Mouse (Mus musculus): ENCODE measurements around the gene Cacna1d. TPM values are rescaled to one million over a fixed set of nuclear protein-coding genes. Genes with fewer than 3 reads are reported as not detected.
A peak's percentile ranks its signal among the peaks of the same experiment; 100 is the strongest.

Gene Cacna1d
- total RNA-seq (2017), result 6.3 and 8.3 TPM in 2 replicates

DNA sequence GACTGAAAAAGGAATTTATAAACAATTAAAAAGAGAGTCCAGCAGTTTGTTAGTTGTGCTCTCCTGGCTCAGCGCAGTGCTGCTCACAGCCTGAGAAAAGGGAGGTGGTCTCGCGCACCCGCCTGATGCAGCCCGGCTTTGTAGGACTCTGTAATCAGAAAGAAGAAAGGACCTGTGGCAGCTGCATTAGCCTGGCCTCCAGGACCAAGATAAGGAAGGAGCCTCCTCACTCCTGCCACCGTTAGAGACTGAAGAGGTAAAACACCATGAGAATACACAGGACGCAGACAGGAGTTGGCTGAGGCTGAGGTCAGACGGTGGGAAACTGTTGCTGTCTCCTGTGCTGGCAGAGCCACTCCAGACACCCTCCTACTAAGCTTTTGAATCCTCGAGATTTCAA is at the start of gene Cacna1d:
Cacna1d (minus strand) TSS at position 114 of the 400 bp plus-strand sequence.
- no peak for ATAC-seq (ENCODE audit: extremely low read depth, insufficient number of reproducible peaks, low FRiP score, poor library complexity, severe bottlenecking)

DNA sequence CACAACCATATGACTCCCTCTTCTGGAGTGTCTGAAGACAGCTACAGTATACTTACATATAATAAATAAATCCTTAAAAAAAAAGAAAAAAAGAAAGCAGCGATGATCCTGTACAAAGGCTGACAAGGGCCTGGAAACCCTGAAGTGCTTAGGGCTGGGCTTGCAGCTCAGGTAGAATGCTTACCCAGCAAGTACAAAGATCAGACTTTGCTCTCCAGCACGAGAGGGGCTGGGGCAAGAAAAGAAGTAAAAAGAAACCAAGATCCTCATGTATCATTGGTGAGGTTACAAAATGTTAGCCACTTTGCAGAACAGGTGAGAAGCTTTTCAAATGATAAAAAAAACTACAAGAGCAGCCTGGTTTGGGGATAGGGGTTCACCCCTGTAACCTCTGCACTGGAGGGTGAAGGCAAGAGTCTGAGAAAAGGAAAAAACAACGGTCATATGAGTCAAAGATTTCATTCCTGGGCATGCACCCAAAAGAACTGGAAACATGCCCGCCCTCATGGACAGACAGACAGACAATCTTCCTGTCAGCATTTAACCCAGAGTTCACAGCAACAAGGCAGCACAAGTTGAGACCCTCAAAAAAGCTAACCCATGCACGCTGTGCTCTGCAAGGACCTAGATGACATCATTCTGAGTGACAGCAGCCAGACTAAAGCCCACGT is 42.7 kb upstream of the Cacna1d start:
- ATAC-seq (ENCODE audit: extremely low read depth, insufficient number of reproducible peaks, low FRiP score, poor library complexity, severe bottlenecking), result no peak

DNA sequence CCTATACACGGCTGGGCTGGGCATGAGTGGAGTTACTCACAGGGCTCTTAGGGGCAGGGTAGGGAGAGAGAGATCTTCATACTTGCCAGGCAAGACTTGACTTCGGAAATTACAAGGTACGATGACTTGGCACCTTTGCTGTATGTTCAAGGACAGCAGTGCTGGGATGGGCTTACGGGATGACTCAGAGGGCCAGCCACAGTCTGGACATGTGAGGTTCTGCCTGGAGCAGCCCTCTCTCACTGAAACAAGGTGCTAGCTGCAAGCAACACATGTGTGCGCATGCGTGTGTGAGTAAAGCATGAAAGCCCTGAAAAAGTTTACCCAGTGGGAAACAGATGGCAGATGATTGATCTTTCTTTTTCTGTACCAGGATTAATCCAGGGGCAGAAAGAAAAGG is 40.6 kb upstream of the Cacna1d start:
- no peak for ATAC-seq (ENCODE audit: extremely low read depth, insufficient number of reproducible peaks, low FRiP score, poor library complexity, severe bottlenecking)

DNA sequence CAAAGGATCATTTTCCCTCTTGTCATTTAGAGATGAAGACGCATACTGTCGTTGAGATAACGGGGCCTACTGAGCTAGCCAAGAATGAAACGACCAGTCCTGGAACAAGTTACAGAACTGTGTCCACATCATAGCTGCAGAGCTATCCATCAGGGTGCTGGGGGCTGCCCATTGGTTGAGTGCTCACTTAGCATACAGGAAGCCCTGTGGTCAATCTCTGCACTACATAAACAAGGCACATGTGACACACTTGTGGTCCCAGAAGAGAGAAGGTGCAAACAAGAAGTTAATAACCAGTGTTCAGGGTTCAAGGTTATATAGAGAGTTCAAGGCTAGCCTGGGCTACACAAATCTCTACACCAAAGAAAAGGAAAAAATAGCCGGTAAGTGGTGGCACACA is 40.2 kb upstream of the Cacna1d start:
- no peak for ATAC-seq (ENCODE audit: extremely low read depth, insufficient number of reproducible peaks, low FRiP score, poor library complexity, severe bottlenecking)

- no peak for ATAC-seq (ENCODE audit: extremely low read depth, insufficient number of reproducible peaks, low FRiP score, poor library complexity, severe bottlenecking)
These were observed 39.5 kb upstream of the Cacna1d start for GRCm38 (mm10) chr14:30530726-30531269.

GRCm38 (mm10) chr14:30529454-30529853 is 38.2 kb upstream of the Cacna1d start:
- ATAC-seq (ENCODE audit: extremely low read depth, insufficient number of reproducible peaks, low FRiP score, poor library complexity, severe bottlenecking), result no peak

DNA sequence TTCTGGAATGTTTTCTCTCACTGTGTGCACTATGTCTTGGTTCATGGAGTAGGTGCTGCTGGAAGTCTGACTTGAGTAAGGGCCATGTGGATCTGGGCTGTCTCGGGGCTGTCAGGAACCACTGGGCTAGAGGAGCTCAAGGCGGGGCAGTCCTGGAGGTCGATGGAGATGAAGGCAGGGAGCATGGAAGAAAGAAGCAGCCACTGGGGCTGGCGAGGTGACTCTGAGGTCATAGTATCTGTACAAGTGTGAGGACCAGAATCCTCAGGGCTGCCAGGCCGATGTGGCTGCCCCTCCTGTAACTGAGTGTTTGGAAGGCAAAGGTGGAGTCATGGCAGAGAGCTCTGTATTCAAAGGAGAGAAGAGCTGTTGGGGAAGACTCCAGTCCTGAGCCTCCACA is 37.7 kb upstream of the Cacna1d start:
- no peak for ATAC-seq (ENCODE audit: extremely low read depth, insufficient number of reproducible peaks, low FRiP score, poor library complexity, severe bottlenecking)

GRCm38 (mm10) chr14:30528392-30528791 is 37.1 kb upstream of the Cacna1d start:
- ATAC-seq (ENCODE audit: extremely low read depth, insufficient number of reproducible peaks, low FRiP score, poor library complexity, severe bottlenecking), result no peak

- no peak for ATAC-seq (ENCODE audit: extremely low read depth, insufficient number of reproducible peaks, low FRiP score, poor library complexity, severe bottlenecking)
These were observed 32.1 kb upstream of the Cacna1d start for GRCm38 (mm10) chr14:30523356-30523755.

DNA sequence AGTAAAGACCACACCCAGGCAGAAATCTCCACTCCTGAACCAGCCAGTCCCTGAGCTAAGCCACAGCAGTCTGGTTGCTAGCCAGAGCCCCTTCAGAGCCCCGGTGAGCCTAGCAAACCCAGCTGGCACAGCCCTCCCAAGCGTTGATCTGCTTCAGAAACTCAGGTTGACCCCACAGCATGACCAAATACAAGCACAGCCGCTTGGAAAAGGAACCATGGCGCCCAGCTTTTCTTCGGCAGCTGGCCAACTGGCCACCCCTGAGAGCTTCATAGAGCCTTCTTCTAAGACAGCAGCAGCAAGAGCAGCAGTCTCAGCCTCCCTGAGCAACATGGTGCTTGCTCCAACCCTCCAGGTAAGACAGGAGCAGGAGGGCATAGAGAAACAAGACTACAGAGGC is 28.1 kb upstream of the Cacna1d start:
- ATAC-seq (ENCODE audit: extremely low read depth, insufficient number of reproducible peaks, low FRiP score, poor library complexity, severe bottlenecking), result no peak

GRCm38 (mm10) chr14:30515931-30516723 is 24.9 kb upstream of the Cacna1d start:
- no peak for ATAC-seq (ENCODE audit: extremely low read depth, insufficient number of reproducible peaks, low FRiP score, poor library complexity, severe bottlenecking)

- no peak for ATAC-seq (ENCODE audit: extremely low read depth, insufficient number of reproducible peaks, low FRiP score, poor library complexity, severe bottlenecking)
These were observed 21.6 kb upstream of the Cacna1d start for GRCm38 (mm10) chr14:30512896-30513295.

GRCm38 (mm10) chr14:30510214-30510763 is 19.0 kb upstream of the Cacna1d start:
- ATAC-seq (ENCODE audit: extremely low read depth, insufficient number of reproducible peaks, low FRiP score, poor library complexity, severe bottlenecking), result no peak

GRCm38 (mm10) chr14:30504990-30505389 is 13.7 kb upstream of the Cacna1d start:
- ATAC-seq (ENCODE audit: extremely low read depth, insufficient number of reproducible peaks, low FRiP score, poor library complexity, severe bottlenecking), result no peak

DNA sequence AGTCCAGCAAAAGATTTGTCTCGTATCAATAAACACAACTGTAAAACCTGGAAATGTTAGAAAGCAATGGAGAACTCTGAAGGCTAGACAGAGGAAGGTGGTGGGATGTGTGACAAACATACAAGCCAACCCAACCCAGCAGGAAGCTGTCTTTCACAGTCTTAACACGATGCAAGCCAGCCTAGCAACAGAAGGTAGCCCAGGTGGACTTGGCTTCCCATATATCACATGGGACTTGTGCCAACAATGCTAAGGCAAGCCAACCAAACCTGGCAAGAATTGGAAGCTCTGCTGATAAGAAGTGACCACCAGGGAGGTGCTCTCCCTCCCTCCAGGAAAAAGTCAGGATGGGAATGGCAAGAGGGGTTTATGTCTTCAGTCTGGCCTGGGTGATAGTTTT is 6.9 kb upstream of the Cacna1d start:
- ATAC-seq (ENCODE audit: extremely low read depth, insufficient number of reproducible peaks, low FRiP score, poor library complexity, severe bottlenecking), result no peak

DNA sequence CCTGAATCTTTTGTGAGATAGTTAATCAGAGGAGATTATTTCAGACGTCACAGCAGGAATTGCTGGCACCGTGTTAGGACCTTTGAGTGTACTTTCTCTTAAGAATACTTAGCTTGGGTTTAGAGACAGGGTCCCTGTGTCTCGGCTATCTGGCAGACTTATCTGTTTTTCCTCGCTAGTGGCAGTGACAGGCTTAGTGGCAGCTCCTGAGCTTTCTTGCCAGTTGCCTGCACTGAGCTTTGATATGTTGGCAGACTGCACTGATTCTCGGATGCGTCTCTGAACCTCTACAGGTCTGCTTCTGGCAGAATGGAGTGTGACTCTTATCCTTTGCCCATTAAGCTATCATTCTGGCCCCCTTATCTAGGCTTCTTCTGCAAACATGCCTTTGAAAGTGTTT is 3.7 kb upstream of the Cacna1d start:
- ATAC-seq (ENCODE audit: extremely low read depth, insufficient number of reproducible peaks, low FRiP score, poor library complexity, severe bottlenecking), result no peak

- no peak for ATAC-seq (ENCODE audit: extremely low read depth, insufficient number of reproducible peaks, low FRiP score, poor library complexity, severe bottlenecking)
These were observed 2.0 kb upstream of the Cacna1d start for GRCm38 (mm10) chr14:30493276-30493675.

DNA sequence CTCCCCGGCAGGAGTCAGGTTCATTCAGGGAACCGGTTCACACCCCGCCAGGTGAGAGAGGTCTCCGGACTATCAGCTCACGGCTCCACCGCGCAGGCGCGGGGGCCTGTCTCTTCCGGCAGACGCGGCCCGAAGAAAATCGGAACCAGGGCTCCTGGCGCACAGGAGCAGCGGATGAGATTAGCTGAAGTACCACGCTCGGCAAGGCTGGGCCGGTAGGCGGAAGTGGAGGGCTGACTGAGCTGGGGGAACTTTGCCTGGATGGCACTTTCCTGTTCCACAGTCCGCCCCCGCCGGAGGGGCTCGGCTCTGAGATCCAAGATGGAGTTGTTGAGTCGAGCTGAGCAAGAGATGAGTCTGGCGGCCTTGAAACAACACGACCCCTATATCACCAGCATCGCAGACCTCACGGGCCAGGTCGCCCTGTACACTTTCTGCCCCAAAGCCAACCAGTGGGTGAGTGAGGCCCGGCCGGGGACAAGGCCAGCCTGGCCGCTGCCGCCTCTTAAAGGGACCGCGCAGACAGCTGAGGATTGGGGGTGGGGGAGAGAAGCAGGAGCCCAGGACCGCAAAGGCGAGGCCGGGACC is 11.8 kb downstream of the Cacna1d start, which contains the start of gene Dcp1a:
Dcp1a (plus strand) TSS at position 175 of the 588 bp plus-strand sequence.
- peak; percentile 99 for ATAC-seq (ENCODE audit: extremely low read depth, insufficient number of reproducible peaks, low FRiP score, poor library complexity, severe bottlenecking)

DNA sequence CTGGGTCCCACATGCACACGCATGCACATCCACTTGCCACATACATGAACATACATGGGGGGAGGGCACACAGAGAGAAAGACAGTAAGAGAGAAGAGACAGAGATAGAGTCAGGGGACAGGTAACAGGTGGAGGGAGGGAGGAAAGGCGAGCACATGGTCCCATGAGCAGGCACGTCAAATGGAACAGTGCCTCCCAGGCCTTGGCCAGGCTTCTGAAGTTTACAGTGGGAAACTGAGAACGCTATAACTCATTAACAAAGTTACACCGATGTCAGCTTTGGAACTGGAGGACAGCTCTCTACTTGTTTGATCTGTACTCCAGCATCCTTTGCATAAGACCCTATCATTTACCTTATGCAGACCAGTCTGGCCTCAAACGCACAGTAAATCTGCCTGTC is 16.8 kb downstream of the Cacna1d start:
- no peak for ATAC-seq (ENCODE audit: extremely low read depth, insufficient number of reproducible peaks, low FRiP score, poor library complexity, severe bottlenecking)
